Mouse (Mus musculus) hindlimb bud, embryonic 11.5 days (tissue): ENCODE results near the gene 2610507B11Rik.

Experiments
- DNase-seq: peaks from one replicate; pipeline ENCODE4 v3.0.0-alpha.2; 2012; ENCODE audit warnings: low read depth, low spot score; ENCODE audit errors: extremely low spot score

2610507B11Rik gene

DNA sequence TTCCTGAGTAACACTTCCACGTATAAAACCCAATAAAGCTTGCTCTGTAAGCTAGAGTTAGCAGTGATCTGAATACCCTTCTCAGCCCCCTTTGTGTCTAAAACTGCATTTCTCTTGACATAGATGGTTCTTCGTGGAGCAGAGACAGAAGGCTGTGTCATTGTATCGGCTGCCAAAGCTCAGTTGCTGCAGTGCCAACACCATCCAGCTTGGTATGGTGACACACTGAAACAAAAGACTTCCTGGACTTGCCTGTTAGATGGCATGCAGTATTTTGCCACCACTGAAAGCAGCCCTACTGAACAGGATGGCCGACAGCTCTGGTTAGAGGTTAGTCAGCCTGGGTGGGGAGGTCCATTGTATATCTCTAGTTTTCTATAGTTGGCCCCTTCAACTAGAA, 18.0 kb downstream of the 2610507B11Rik start:
- no peak for DNase-seq

DNA sequence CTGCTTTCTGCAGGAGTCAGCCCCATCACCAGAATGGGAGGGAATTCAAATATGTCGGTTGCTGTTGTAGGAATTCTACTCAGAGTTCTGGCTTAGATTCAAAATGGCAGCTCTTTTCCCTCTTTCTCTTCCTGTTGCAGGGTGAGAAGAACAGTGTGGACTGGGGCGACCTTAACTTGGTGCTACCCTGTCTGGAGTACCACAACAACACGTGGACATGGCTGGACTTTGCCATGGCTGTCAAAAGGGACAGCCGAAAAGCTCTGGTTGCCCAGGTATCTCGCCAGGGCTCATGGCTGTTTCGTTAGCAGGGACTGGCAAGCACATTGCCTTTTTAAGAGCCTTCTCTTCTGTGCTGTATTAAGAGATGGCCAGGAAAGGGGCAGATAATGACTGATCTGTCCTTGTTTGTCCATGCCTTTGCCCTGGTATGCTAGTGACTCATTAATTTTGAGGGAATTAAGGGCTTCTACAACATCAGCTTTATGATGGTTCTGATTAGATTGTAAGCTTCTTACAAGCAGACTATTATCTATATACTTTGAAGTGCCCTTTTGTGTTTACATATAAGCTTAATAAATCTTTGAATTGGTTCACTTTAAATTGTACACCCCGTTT, 27.7 kb downstream of the 2610507B11Rik start:
- DNase-seq = no peak

DNA sequence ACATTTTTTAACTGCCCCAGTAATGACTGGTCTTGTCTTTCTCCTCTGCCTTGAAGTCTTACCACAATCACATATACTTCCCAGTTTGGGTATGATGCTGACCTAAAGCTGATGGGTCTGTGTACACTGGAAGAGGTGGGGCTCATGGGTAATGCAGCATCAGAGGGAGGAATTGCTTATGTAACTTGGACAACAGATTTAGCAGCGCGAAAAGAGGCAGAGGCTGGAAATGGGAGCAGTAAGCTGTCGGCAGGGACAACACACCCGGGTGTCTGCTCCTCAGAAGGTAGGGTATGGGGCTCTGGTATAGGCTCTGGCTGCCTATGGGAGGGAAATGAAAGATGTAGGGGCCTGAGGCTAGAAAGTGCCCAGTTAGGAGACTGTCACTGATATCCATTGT, 29.1 kb downstream of the 2610507B11Rik start, which contains the start of gene BC030499:
BC030499 (plus strand) TSS at position 188 of the 400 bp plus-strand sequence.
- DNase-seq = no peak

DNA sequence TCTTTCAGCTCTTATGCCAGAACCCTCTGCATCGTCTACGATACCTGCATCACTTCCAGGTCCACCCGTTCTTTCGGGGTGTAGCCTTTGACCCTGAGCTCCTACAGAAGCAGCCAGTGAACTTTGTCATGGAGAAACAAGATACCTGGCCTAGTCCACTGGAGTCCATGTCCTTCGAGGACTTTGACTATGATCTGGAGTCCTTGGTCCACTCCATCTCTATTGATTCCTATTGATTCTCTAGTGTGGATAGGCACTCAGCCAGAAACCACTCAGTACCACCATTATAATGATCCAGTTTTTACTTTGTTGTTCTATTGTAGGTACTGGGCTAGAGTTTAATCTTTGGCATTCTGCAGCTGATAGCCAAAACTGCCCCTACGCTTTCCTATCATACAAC, 33.0 kb downstream of the 2610507B11Rik start:
- no peak for DNase-seq

DNA sequence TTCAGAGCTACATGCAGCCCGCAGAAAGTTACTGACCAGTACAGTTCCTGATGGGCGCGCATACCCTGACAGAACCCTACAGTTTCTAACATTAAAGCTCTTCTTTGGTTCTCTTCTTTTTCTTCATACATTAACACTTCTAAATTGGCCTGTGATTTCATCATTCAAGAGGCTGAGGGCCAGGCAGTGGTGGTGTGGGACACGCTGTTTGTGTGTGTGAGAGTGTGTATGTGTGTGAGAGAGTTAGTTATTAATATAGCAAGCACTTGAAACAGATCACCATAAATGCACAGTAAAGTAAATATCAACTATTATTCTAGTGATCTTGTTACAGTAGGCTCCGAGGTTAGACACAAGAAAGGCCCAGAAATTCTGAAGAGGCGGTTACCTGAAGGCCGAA, 39.4 kb downstream of the 2610507B11Rik start:
- no peak for DNase-seq

DNA sequence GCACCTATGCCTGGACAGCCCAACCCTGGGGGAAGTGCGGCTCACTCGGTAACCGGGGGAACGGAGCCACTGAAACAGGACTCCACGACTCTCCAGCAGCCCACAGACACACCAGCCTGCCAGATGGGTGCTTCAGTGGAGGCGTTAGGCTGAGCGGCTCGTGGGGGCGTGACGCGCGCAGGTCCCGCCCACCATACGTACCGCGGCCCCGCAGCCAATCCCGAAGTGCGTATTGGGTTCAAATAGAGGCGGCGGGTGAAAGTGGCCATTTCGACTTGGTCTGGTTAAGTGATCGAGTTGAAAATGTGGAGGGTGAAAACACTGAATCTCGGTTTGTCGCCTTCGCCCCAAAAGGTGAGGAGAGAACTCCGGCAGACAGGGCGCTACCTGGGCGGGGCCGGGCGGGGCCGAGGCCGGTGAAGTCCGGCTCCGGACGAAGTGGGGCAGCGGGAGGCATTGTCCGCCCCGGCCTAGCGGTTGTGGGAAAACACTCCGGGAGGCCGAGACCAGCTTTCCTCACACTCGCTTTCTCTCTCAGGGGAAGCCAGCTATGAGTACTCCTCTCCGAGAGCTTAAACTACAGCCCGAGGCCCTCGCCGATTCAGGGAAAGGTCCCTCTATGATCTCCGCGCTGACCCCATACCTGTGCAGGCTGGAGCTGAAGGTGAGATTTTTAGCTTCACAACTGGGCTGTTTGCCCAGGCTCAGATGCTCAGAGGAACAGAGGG, 40.0 kb downstream of the 2610507B11Rik start, which contains the start of gene Spag5:
Spag5 (plus strand) TSS at position 173 of the 728 bp plus-strand sequence.
- peak; percentile 46 for DNase-seq

DNA sequence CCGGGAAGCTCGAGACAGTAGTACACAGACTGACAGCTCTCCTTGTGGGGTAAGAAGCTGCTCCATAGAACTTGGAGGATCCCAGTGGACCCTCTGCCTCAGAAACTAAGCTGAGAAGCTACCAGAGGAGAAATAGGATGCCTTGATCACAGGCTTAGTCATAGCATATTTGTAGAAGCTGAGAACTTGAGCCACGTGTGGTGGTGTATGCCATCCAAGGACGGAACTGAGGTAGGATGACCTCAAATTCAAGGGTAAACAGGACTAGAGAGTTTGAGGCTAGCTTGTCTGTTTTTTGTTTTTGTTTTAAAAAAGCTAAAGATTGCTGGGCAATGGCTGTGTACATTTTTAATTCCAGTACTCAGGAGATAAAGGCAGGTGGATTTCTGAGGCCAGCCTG, 43.7 kb downstream of the 2610507B11Rik start:
- no peak for DNase-seq

DNA sequence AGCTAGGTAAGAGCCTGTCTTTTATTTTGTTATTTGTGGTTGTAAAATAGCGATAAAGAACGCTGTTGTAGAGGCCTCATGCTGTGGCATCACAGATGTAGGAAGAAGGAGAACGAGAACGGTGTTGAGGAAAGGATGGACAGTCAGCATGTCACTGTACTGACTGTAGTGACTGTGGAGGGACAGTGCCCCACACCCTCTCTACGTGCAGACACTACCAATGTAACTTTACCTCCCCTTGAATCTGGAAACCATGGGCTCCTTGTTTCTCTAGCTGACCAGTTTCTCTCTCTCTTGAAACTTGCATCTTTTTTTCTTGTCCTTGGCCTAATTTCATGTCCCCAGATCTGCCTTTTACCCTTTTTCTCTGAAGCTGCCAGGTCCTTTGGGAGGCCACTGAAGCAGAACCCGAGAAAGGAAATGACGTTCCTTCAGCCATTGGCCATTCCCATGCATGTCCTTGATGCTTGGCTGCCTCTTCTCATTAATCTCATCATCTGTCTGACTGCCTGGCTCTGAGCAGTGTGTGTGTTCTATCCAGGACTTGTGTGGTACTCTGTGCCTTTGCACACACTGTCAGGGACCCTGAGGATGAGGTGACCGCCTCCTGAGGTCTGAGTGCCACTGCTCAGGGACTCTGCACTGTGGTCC, 49.4 kb downstream of the 2610507B11Rik start:
- no peak for DNase-seq

DNA sequence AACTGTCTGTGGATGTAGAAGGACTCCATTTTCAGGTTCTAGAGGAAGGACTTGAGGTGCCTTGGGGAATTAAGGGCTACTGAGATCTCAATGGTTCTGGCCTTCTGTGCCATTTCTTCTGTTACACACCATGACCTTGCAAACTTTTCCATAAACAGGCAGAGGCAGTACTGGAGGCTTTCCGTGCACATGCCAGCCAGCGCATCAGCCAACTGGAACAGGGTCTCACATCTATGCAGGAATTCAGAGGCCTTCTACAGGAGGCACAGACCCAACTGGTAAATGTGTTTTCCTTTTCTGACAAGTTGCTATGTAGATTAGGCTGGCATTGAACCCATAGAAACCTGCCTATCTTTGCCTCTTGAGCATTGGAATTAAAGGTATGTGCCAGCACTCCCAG, 52.1 kb downstream of the 2610507B11Rik start:
- DNase-seq = no peak

DNA sequence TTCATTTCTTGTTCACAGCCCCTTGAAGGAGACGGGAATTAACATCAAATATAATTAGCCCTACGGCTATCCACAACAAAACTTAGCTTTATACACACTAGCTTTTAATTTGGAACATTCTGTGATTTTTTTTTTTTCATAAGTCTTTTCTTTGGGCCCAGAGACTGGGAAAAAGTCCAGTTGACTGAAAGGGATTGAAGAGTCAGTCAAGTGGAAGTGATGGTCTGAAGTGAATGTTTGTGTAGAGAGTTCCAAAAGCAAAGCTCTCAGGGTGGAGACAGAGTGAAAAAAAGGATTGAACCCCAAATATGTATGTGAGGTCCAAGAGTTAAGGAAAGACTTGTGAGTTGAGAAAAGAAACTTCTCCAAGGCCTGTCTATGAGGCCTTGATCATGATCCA, 56.9 kb downstream of the 2610507B11Rik start:
- no peak for DNase-seq

DNA sequence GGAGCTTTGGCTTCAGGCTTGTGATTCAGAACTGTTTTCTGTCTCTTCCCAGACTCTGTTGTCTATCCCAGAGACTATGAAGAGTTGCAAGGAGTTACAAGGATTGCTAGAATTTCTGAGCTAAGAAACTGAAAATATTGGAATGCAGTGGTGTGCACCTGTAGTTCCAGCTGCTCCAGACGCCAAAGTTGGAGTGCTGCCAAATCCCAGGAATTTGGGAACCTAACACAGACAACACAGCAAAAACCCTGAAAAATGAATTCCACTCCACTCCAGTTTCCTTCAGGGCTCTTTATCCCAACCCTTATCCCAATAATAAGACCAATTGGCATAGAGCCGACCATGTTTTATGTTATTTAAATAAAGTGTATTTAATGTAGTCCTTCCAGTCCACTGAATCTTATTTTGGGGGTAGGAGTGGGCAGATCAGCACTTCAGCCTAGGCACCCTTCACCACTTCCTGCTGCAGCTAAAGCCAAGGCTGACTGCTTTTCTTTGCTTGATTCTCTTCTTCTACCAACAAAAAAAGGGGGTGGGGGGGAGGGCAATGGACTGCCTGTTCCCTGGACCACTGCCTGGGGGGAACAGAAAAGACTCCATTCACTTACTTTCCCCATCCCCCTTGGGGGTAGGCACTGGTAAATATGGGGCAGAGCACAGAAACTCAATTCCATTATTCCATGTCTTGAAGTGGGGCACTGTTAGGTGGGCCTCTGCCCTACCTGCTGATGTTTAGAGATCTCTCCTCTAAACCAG, 60.7 kb downstream of the 2610507B11Rik start:
- DNase-seq = no peak

DNA sequence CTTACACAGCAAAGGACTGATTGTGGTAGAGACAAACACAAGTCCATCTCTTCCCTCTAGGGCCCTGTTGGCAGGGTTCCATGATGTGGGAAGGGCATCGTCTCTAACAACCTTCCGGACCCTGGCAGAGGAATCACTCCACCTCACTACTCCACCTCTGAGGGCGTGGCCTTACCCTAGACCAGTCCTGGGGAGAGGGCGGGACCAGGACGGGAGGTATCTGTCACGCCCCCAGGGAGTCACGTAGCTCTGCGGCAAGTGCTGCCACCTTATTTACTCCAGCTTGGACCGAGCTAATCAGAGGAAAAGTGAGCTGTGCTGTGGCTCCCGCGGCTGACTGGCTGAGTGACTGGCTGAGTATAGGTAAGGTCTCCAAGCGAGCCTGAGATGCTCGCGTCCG, 61.3 kb downstream of the 2610507B11Rik start, which contains the start of gene Aldoc:
Aldoc (plus strand) TSS at position 109 of the 400 bp plus-strand sequence.
- DNase-seq = no peak

DNA sequence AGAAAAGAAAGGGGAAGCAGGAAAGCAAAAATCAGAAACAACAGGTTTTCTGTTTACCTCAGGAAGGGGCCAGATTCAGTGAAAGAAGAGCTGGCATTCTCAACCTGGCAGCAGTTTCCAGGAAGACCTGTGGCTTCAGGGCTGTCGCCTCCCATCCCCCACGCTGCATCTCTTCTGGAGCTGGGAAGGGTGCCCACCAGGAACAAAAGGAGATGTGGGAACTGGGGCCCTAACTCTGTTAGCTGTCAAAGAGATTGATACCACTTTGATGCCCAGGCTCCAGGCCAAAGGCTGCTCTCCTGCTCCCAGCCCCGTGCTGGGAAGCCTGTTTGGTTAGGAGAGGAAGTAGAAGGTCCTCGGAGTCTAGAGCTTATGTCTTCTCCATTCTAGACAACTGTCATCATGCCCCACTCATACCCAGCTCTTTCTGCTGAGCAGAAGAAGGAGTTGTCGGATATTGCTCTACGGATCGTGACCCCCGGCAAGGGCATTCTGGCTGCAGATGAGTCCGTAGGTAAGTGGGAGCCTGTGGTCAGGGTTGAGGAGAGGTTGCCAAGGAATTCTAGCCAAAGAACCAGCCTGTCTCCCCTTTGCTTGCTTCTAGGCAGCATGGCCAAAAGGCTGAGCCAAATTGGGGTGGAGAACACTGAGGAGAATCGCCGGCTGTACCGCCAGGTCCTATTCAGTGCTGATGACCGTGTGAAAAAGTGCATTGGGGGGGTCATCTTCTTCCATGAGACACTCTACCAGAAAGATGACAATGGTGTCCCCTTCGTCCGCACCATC, 62.6 kb downstream of the 2610507B11Rik start:
- DNase-seq = no peak

DNA sequence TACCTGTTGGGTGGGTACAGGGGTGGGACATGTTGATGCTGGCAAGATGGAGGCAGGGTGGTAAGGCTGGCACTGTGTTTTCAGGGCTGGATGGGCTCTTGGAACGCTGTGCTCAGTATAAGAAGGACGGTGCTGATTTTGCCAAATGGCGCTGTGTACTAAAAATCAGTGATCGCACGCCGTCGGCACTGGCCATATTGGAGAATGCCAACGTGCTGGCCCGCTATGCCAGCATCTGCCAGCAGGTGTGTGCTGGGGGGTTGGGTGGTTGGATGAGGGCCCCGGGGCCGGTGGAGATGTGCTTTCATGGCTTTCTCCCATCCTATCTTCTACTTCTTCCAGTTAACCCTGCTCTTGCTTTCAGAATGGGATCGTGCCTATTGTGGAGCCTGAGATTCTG, 63.4 kb downstream of the 2610507B11Rik start:
- no peak for DNase-seq

DNA sequence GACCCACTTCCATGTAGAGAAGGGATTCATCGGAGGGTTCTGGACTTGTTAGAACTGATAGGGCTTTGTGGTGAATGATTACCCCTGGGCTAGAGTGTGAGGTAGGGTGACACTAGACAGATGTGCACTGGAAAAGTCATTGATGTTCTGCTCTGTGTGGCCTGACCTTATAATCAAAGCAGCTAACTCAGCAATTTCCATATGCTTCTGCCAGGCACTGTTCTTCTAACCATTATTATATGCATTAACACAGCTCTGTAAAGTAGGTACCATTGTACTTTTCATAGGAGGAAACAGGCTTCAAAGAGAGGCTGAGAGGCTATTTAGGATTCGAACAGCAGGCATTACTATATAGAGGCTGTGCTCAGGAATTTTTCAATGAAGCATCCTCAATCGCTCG, 65.7 kb downstream of the 2610507B11Rik start:
- DNase-seq = no peak

DNA sequence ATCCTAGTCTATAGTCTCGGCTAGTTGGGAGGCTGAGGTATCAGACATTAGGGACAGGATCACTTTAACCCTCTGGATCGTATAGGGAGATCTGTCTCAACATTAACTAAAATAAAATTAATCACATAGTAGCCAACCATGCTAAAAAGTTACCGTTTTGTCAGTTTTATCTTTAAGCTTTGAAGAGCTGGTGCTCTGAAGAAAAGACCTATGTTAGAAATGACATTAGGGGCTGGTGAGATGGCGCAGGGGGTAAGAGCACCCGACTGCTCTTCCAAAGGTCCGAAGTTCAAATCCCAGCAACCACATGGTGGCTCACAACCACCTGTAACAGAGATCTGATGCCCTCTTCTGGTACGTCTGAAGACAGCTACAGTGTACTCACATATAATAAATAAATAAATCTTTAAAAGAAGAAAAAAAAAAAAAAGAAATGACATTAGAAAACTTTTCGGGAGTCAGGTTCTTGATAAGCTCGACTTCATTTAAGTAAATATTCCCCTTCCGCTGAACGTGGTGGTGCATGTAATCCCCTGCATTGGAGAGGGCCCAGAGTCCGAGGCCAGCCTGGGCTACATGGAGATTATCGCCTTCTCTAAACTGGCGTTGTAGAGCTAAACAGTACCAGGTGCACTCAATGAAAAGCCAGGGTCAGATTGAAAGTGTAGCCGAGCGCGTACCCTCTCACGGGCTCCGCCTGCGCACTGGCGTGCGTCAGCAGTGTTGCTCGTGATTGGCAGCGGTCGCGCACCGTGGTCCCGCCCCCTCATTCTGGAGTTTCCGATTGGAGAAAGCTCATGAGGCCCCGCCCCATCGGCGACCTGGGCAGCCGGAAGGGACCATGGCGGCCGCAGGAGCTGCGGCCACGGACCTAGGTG, 66.3 kb downstream of the 2610507B11Rik start, which contains the start of gene Pigs:
Pigs (plus strand) TSS at position 782 of the 878 bp plus-strand sequence.
- DNase-seq = peak; percentile 87

DNA sequence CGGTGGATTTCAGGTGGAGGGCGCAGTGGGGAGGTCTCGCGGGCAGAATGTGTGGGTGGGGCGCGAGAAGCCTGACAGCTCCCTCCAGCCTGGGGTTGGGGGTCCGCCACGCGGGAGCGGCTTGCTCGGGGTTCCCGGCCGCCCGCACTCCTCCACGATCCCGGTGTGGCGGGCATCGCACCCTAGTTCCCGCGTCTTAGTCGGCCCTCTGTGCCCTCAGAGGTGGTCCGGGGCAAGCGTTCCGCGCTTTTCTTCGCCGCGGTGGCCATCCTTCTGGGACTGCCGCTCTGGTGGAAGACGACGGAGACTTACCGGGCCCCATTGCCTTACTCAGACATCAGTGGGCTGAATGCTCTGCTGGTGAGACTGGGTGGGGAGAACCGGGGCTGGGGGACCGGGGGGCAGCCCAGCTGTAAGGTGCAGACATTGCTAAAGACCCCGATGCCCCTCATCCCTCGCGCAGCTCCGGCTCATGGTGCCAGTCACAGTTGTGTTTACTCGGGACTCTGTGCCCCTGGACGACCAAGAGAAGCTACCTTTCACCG, 67.0 kb downstream of the 2610507B11Rik start:
- DNase-seq = no peak

DNA sequence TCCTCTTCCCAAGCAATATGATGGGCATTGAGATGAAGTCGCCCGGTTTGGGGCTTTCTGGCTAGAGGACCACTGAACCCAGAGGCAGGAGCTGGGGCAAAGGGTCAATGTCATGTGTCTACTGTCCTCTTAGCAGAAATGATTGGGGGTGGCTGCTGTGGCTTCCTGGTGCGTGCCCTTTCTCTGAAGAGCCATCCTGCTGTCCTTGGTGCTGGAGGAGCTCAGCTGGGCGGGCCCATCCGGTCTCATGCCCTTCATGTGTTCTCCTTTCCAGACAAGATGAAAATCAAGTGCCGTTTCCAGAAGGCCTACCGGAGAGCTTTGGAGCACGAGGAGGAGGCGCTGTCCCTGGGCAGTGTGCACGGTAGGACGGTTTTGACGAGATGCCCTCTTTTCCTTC, 71.1 kb downstream of the 2610507B11Rik start:
- no peak for DNase-seq

DNA sequence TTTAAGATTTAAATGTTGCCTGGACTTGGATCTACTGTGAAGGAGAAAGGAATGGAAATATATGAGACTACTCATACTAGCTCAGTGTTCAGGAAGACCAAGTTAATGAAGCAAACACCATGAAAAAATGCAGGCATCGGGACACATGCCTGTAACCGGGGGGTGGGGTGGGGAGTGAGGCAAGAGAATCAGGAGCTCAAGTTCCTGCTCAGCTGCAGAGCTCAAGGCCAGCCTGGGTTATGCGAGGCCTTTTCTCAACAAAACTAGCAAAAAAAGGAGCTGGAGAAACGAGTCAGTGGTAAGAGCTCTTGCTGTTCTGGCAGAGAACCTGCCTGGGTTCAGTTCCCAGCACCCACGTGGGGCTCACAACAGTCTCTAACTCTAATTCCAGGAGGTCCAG, 72.4 kb downstream of the 2610507B11Rik start:
- no peak for DNase-seq
